Mouse (Mus musculus) heart, postnatal 0 days (tissue): ENCODE measurements at regions not wholly inside any gene's neighbourhood (a gene's known extent, or its start where the extent isn't known, plus 50 kb on each side); places are given as distances from the start of the nearest gene placed in this dataset.

Experiments
- CTCF ChIP-seq: IDR thresholded peaks from 2 replicates; pipeline ENCODE4 v1.5.1; 2016; ENCODE audit warnings: antibody characterized with exemption, control low read depth, low read depth
- EP300 ChIP-seq: IDR thresholded peaks from 2 replicates; pipeline ENCODE4 v1.6.1; 2016; ENCODE audit warnings: antibody characterized with exemption, low read depth

GRCm38 (mm10) chr5:119586391-119587058, 83.9 kb upstream of the Tbx3 start:
- TF ChIP-seq EP300: no peak
- no peak for TF ChIP-seq CTCF
